Comparison of ENCODE assay signal across 24 mouse cellular contexts in genomic region chr2:85026178-85026577, GRCm38 (mm10). TPM values are rescaled to one million over a fixed set of nuclear protein-coding genes. Genes with fewer than 3 reads are reported as not detected.
A peak's percentile ranks its signal among the peaks of the same experiment; 100 is the strongest.
DNase-seq lines count a peak whose midpoint lies in the region; ATAC-seq and TF ChIP-seq lines count a peak whose summit lies in the region.
"Had no signal": no experiment of that assay in that cellular context is flagged by ENCODE, and none has a peak within 500 bp of the region (broad histone marks: within the 10 kb centered on the region; RNA-seq: fewer than 3 reads in every experiment).

No protein-coding gene starts in this region.

- H3K36me3 ChIP-seq in MEL (ENCODE audit: control insufficient read depth in 1 of 2, insufficient read depth in 2 of 2, low read length in 2 of 2), result peaks cover 0 to 8% of the 10 kb centered on the region in 2 experiments; a peak in 2 of 4 replicates
- H3K36me3 ChIP-seq in liver, embryonic 12.5 days, result no peaks in the 10 kb centered on the region
- H3K36me3 ChIP-seq: embryonic facial prominence, embryonic 13.5 days; forebrain, embryonic 12.5 days; G1E; heart, embryonic 13.5 days; hindbrain, embryonic 15.5 days had no signal

- H3K79me2 ChIP-seq in MEL (ENCODE audit: control insufficient read depth, insufficient read depth, low read length, poor library complexity), result no peaks in the 10 kb centered on the region

- peaks cover 3 to 15% of the 10 kb centered on the region in 2 experiments for H3K4me1 ChIP-seq in MEL (ENCODE audit: control insufficient read depth in 1 of 2, insufficient read depth in 2 of 2, low read length in 2 of 2)
- H3K4me1 ChIP-seq in liver, embryonic 12.5 days, result peaks cover 8% of the 10 kb centered on the region
- H3K4me1 ChIP-seq: embryonic facial prominence, embryonic 13.5 days; forebrain, embryonic 12.5 days; heart, embryonic 13.5 days; hindbrain, embryonic 15.5 days had no signal

- no peak overlapping the region for H3K4me3 ChIP-seq in layer of hippocampus, adult 2 months
- no peak overlapping the region for H3K4me3 ChIP-seq in MEL (ENCODE audit: control insufficient read depth in 1 of 2, insufficient read depth in 1 of 2, low read depth in 2 of 2, low read length in 2 of 2)
- no peak overlapping the region for H3K4me3 ChIP-seq in liver, embryonic 12.5 days
- H3K4me3 ChIP-seq: embryonic facial prominence, embryonic 13.5 days; forebrain, embryonic 12.5 days; heart, embryonic 13.5 days; hindbrain, embryonic 15.5 days had no signal

- WGBS in liver, embryonic 12.5 days (ENCODE audit: insufficient replicate concordance), result 71% methylated on average over 3 of the region's 3 CpGs

- DNase-seq in layer of hippocampus, adult 2 months (ENCODE audit: low spot score in 2 of 2), result no peak
- no peak for DNase-seq in layer of hippocampus, adult 8-10 months (ENCODE audit: low spot score in 2 of 2)
- no peak for DNase-seq in MEL (ENCODE audit: low read depth, low spot score)
- no peak for DNase-seq in kidney, postnatal 25 days
- no peak for DNase-seq in heart, postnatal 10 days
- DNase-seq in heart, postnatal 36 days, result no peak
- DNase-seq: adrenal gland, postnatal 14 days; cerebellum, adult 11-12 months; cerebellum, adult 9-10 months; cerebellum, postnatal 25 days; gastrocnemius, postnatal 14 days; heart, postnatal 14 days had no signal

- no peak for TF ChIP-seq EP300 in MEL (IDR thresholded peaks at IDR 0.05; ENCODE audit: low read depth in 1 of 2, low read length in 2 of 2)

- H3K9ac ChIP-seq in MEL (ENCODE audit: control insufficient read depth, low read depth, low read length, poor library complexity, severe bottlenecking), result no peak overlapping the region
- H3K9ac ChIP-seq in liver, embryonic 12.5 days, result no peak overlapping the region
- H3K9ac ChIP-seq: embryonic facial prominence, embryonic 13.5 days; forebrain, embryonic 12.5 days; heart, embryonic 13.5 days; hindbrain, embryonic 15.5 days had no signal

- ATAC-seq in liver, embryonic 12.5 days, result 0 out of 2 replicates have a peak, but pooled peaks have one; percentile 4
- ATAC-seq: forebrain, embryonic 16.5 days had no signal

- H3K4me2 ChIP-seq in liver, embryonic 12.5 days, result no peak overlapping the region
- H3K4me2 ChIP-seq: embryonic facial prominence, embryonic 13.5 days; forebrain, embryonic 12.5 days; heart, embryonic 13.5 days; hindbrain, embryonic 15.5 days had no signal

- TF ChIP-seq RAD21 in MEL (IDR thresholded peaks at IDR 0.05; ENCODE audit: low read depth, low read length), result peak; percentile 11

- TF ChIP-seq POLR2A in MEL (IDR thresholded peaks at IDR 0.05; ENCODE audit: control insufficient read depth in 1 of 2, insufficient read depth in 1 of 2, low read depth in 1 of 2, low read length in 2 of 2, poor library complexity in 1 of 2), result no peak

- TF ChIP-seq CTCF in layer of hippocampus, adult 2 months (conservative IDR thresholded peaks at IDR 0.05), result 0 out of 2 replicates have a peak, but pooled peaks have one; percentile 17
- TF ChIP-seq CTCF in MEL (IDR thresholded peaks at IDR 0.05 in 2 of 3, conservative IDR thresholded peaks at IDR 0.05 in 1 of 3; ENCODE audit: control insufficient read depth in 1 of 3, insufficient read depth in 1 of 3, low read depth in 2 of 3, low read length in 3 of 3, poor library complexity in 1 of 3, severe bottlenecking in 1 of 3), result no peak

- intact Hi-C loops in heart, postnatal 10 days (cut with DNase I), result no loop called here
- intact Hi-C loops in heart, postnatal 36 days (cut with DNase I), result no loop called here

- H3K27ac ChIP-seq in layer of hippocampus, adult 2 months, result no peak overlapping the region
- no peak overlapping the region for H3K27ac ChIP-seq in MEL (ENCODE audit: control insufficient read depth, low read depth, low read length)
- H3K27ac ChIP-seq in liver, embryonic 12.5 days, result no peak overlapping the region
- H3K27ac ChIP-seq: embryonic facial prominence, embryonic 13.5 days; forebrain, embryonic 12.5 days; heart, embryonic 13.5 days; hindbrain, embryonic 15.5 days had no signal

- H3K9me3 ChIP-seq in MEL (replicated peaks; ENCODE audit: insufficient read depth, low read length), result no peaks in the 10 kb centered on the region
- H3K9me3 ChIP-seq in liver, embryonic 12.5 days (replicated peaks), result no peaks in the 10 kb centered on the region
- H3K9me3 ChIP-seq: embryonic facial prominence, embryonic 13.5 days; forebrain, embryonic 12.5 days; G1E; heart, embryonic 13.5 days; hindbrain, embryonic 15.5 days had no signal

- no peaks in the 10 kb centered on the region for H3K27me3 ChIP-seq in MEL (ENCODE audit: control insufficient read depth in 1 of 2, insufficient read depth in 2 of 2, low read length in 2 of 2)
- peaks cover 40% of the 10 kb centered on the region for H3K27me3 ChIP-seq in liver, embryonic 12.5 days (replicated peaks)
- H3K27me3 ChIP-seq: embryonic facial prominence, embryonic 13.5 days; forebrain, embryonic 12.5 days; hindbrain, embryonic 15.5 days had no signal

TF ChIP-seq in MEL, 35 proteins besides CTCF, POLR2A, EP300 and RAD21:
- TF ChIP-seq POLR2AphosphoS5 (IDR thresholded peaks at IDR 0.05; ENCODE audit: borderline replicate concordance, low read depth, low read length), result no peak
- TF ChIP-seq USF2 (IDR thresholded peaks at IDR 0.05; ENCODE audit: borderline replicate concordance in 1 of 2, insufficient read depth in 1 of 2, low read depth in 1 of 2, low read length in 2 of 2), result no peak
- no peak for TF ChIP-seq E2F4 (IDR thresholded peaks at IDR 0.05; ENCODE audit: borderline replicate concordance, low read depth, low read length)
- no peak for TF ChIP-seq MXI1 (IDR thresholded peaks at IDR 0.05; ENCODE audit: low read depth, low read length)
- no peak for TF ChIP-seq KAT2A (conservative IDR thresholded peaks at IDR 0.05; ENCODE audit: low read depth, low read length)
- no peak for TF ChIP-seq NELFE (IDR thresholded peaks at IDR 0.05; ENCODE audit: low read depth, low read length)
- no peak for TF ChIP-seq POLR2AphosphoS2 (IDR thresholded peaks at IDR 0.05; ENCODE audit: low read length)

RNA-seq across cellular contexts. Expression of gene Ssrp1, which starts 10.9 kb away (rescaled TPM):
- 100 to 1,000 TPM; 125 to 132 TPM for total RNA-seq in layer of hippocampus, adult 2 months (2021)
- total RNA-seq in layer of hippocampus, adult 8-10 months (2022), result 100 to 1,000 TPM; 111 to 137 (median 126) TPM
- total RNA-seq in MEL (2012; rRNA removed), result 239 and 256 TPM in 2 replicates
- polyA plus RNA-seq in MEL (2012; ENCODE audit: insufficient read depth in 1 of 2, insufficient read length in 2 of 2, low read depth in 1 of 2, low replicate concordance in 2 of 2, missing spikeins in 1 of 2), result 100 to 1,000 TPM; 420 to 875 TPM
- 228 and 230 TPM in 2 replicates for polyA plus RNA-seq in liver, embryonic 12.5 days (2016; fragmentation: Nextera tagmentation; extraction: Ambion mirVana)
- 10 to 100 TPM; 68.5 to 69.0 TPM for total RNA-seq in heart, postnatal 10 days (2021)
- 10 to 100 TPM; 40.6 to 41.6 TPM for total RNA-seq in heart, postnatal 36 days (2021)

RNA-seq across cellular contexts. Expression of gene P2rx3, which starts 11.1 kb away (rescaled TPM):
- total RNA-seq in layer of hippocampus, adult 2 months (2021), result 1 to 10 TPM; 2.3 to 2.4 TPM
- total RNA-seq in layer of hippocampus, adult 8-10 months (2022), result 1 to 10 TPM; 2.1 to 2.6 (median 2.3) TPM
- 0.26 TPM in 1 of 2 replicates, not detected in the other for total RNA-seq in MEL (2012; rRNA removed)
- polyA plus RNA-seq in MEL (2012; ENCODE audit: insufficient read depth in 1 of 2, insufficient read length in 2 of 2, low read depth in 1 of 2, low replicate concordance in 2 of 2, missing spikeins in 1 of 2), result under 1 TPM in 1 of 2 experiments, not detected in 1; 0.36 TPM
- polyA plus RNA-seq in liver, embryonic 12.5 days (2016; fragmentation: Nextera tagmentation; extraction: Ambion mirVana), result 0.30 and 0.61 TPM in 2 replicates
- total RNA-seq in heart, postnatal 10 days (2021), result under 1 TPM; 0.24 to 0.42 TPM
- total RNA-seq in heart, postnatal 36 days (2021), result under 1 TPM; 0.31 to 0.60 TPM
- polyA plus RNA-seq: G1E had no signal

RNA-seq across cellular contexts. Expression of gene Tnks1bp1, which starts 21.6 kb away (rescaled TPM):
- 100 to 1,000 TPM; 166 to 182 TPM for total RNA-seq in layer of hippocampus, adult 2 months (2021)
- total RNA-seq in layer of hippocampus, adult 8-10 months (2022), result 100 to 1,000 TPM; 160 to 169 (median 163) TPM
- 5.5 and 5.9 TPM in 2 replicates for total RNA-seq in MEL (2012; rRNA removed)
- 1 to 10 TPM in 1 of 2 experiments, not detected in 1; 9.9 TPM for polyA plus RNA-seq in MEL (2012; ENCODE audit: insufficient read depth in 1 of 2, insufficient read length in 2 of 2, low read depth in 1 of 2, low replicate concordance in 2 of 2, missing spikeins in 1 of 2)
- 7.9 and 8.7 TPM in 2 replicates for polyA plus RNA-seq in liver, embryonic 12.5 days (2016; fragmentation: Nextera tagmentation; extraction: Ambion mirVana)
- 100 to 1,000 TPM; 100 to 108 TPM for total RNA-seq in heart, postnatal 10 days (2021)
- total RNA-seq in heart, postnatal 36 days (2021), result 10 to 100 TPM; 61.9 to 65.9 TPM

RNA-seq across cellular contexts. Expression of gene Prg3, which starts 38.2 kb away (rescaled TPM):
- not detected for total RNA-seq in layer of hippocampus, adult 2 months (2021)
- not detected for total RNA-seq in layer of hippocampus, adult 8-10 months (2022)
- not detected in 2 replicates for total RNA-seq in MEL (2012; rRNA removed)
- not detected for polyA plus RNA-seq in MEL (2012; ENCODE audit: insufficient read depth in 1 of 2, insufficient read length in 2 of 2, low read depth in 1 of 2, low replicate concordance in 2 of 2, missing spikeins in 1 of 2)
- 3.1 and 7.1 TPM in 2 replicates for polyA plus RNA-seq in liver, embryonic 12.5 days (2016; fragmentation: Nextera tagmentation; extraction: Ambion mirVana)
- not detected for total RNA-seq in heart, postnatal 10 days (2021)
- total RNA-seq in heart, postnatal 36 days (2021), result not detected
- total RNA-seq: adrenal gland, adult 18-20 months; adrenal gland, postnatal 14 days; gastrocnemius, postnatal 14 days; heart, adult 8-10 months; heart, postnatal 14 days had no signal
- polyA plus RNA-seq: forebrain, embryonic 12.5 days; forebrain, embryonic 16.5 days; frontal cortex, adult 2 months; gonadal fat pad, adult 2 months; hindbrain, embryonic 11.5 days; hindbrain, embryonic 15.5 days had no signal

RNA-seq across cellular contexts. Expression of gene Prg2, which starts 45.9 kb away (rescaled TPM):
- not detected for total RNA-seq in layer of hippocampus, adult 2 months (2021)
- not detected for total RNA-seq in layer of hippocampus, adult 8-10 months (2022)
- total RNA-seq in MEL (2012; rRNA removed), result 0.42 TPM in 1 of 2 replicates, not detected in the other
- polyA plus RNA-seq in MEL (2012; ENCODE audit: insufficient read depth in 1 of 2, insufficient read length in 2 of 2, low read depth in 1 of 2, low replicate concordance in 2 of 2, missing spikeins in 1 of 2), result under 1 TPM in 1 of 2 experiments, not detected in 1; 0.17 TPM
- polyA plus RNA-seq in liver, embryonic 12.5 days (2016; fragmentation: Nextera tagmentation; extraction: Ambion mirVana), result 27.7 and 79.1 TPM in 2 replicates
- under 1 TPM in 1 of 2 experiments, not detected in 1; 0.55 TPM for total RNA-seq in heart, postnatal 10 days (2021)
- not detected for total RNA-seq in heart, postnatal 36 days (2021)
- total RNA-seq: adrenal gland, adult 18-20 months; heart, adult 8-10 months; heart, postnatal 14 days had no signal
- polyA plus RNA-seq: forebrain, embryonic 12.5 days; forebrain, embryonic 16.5 days; frontal cortex, adult 2 months; G1E; hindbrain, embryonic 11.5 days had no signal
